Mouse (Mus musculus) megakaryocyte, adult 5-6 weeks (primary cell): ENCODE measurements around the gene Slitrk3. TPM values are rescaled to one million over a fixed set of nuclear protein-coding genes. Genes with fewer than 3 reads are reported as not detected.
"Not testable (repeated sequence)": the region's sequence is repeated elsewhere in the genome, so short reads cannot be mapped to it uniquely, and the experiment has no call there.

Experiments
- ATAC-seq: 2 replicates; pipeline ENCODE4 v1.8.0; 2016; ENCODE audit warnings: mild to moderate bottlenecking, inconsistent platforms; ENCODE audit not compliant: poor library complexity, severe bottlenecking
- total RNA-seq, 2 experiments: library from RNA; stranded (forward) in 1 of 2; stranded (reverse) in 1 of 2; fragments of 153-499, 151-499 nt in 1 of 2; fragments of 221-1000, 200-1000 nt in 1 of 2; gene quantifications; 2 replicates each; pipeline versions ENCODE4 v1.2.3 to v1.2.4; 2015 to 2017

Gene Slitrk3
- total RNA-seq (2015) (not detected in 2 replicates), total RNA-seq (2017) (not detected in 2 replicates)

- no peak for ATAC-seq
Observed at GRCm38 (mm10) chr3:73057197-73057811, at the start of gene Slitrk3. Slitrk3 (minus strand) TSS chr3:73057803.

- ATAC-seq: not testable (repeated sequence)
Observed at GRCm38 (mm10) chr3:73094445-73094844, 36.8 kb upstream of the Slitrk3 start.

GRCm38 (mm10) chr3:73084620-73085019 is 27.0 kb upstream of the Slitrk3 start:
- ATAC-seq: no peak

- ATAC-seq: no peak
Observed at GRCm38 (mm10) chr3:73065823-73066755, 8.5 kb upstream of the Slitrk3 start.

GRCm38 (mm10) chr3:73058190-73058589 is 587 bp upstream of the Slitrk3 start:
- ATAC-seq: no peak

GRCm38 (mm10) chr3:73056492-73057196 is 959 bp downstream of the Slitrk3 start:
- ATAC-seq: no peak

GRCm38 (mm10) chr3:73056044-73056438 is 1.6 kb downstream of the Slitrk3 start:
- ATAC-seq: no peak

- no peak for ATAC-seq
Observed at GRCm38 (mm10) chr3:73055399-73056043, 2.1 kb downstream of the Slitrk3 start.

GRCm38 (mm10) chr3:73053451-73053931 is 4.1 kb downstream of the Slitrk3 start:
- no peak for ATAC-seq

GRCm38 (mm10) chr3:73046248-73046647 is 11.4 kb downstream of the Slitrk3 start:
- ATAC-seq: peak; percentile 71

GRCm38 (mm10) chr3:73042256-73042655 is 15.3 kb downstream of the Slitrk3 start:
- ATAC-seq: no peak

- ATAC-seq: no peak
Observed at GRCm38 (mm10) chr3:73006045-73006444, 51.6 kb downstream of the Slitrk3 start.

- no peak for ATAC-seq
Observed at GRCm38 (mm10) chr3:73002933-73003696, 54.5 kb downstream of the Slitrk3 start.

GRCm38 (mm10) chr3:72997517-72997916 is 60.1 kb downstream of the Slitrk3 start:
- no peak for ATAC-seq

Other genes starting within 250 kb of the Slitrk3 start
- not detected in 2 replicates for gene Sis, start 89.9 kb downstream of the Slitrk3 start, total RNA-seq (2015)
- not detected in 2 replicates for gene Sis, start 89.9 kb downstream of the Slitrk3 start, total RNA-seq (2017)